Mouse (Mus musculus) effector memory CD4-positive, alpha-beta T cell, adult 5 months (primary cell): Measurements from ENCODE around the gene Gm49721. TPM values are rescaled to one million over a fixed set of nuclear protein-coding genes. Genes with fewer than 3 reads are reported as not detected.

ENCODE experiments used
- polyA plus RNA-seq: library from polyadenylated mRNA; unstranded; fragments of 100-300 nt; shearing (Covaris generic); gene quantifications from one replicate; pipeline ENCODE4 v1.2.1, GENCODE M21; 2017

The Gm49721 gene
- polyA plus RNA-seq: 0.39 TPM

DNA sequence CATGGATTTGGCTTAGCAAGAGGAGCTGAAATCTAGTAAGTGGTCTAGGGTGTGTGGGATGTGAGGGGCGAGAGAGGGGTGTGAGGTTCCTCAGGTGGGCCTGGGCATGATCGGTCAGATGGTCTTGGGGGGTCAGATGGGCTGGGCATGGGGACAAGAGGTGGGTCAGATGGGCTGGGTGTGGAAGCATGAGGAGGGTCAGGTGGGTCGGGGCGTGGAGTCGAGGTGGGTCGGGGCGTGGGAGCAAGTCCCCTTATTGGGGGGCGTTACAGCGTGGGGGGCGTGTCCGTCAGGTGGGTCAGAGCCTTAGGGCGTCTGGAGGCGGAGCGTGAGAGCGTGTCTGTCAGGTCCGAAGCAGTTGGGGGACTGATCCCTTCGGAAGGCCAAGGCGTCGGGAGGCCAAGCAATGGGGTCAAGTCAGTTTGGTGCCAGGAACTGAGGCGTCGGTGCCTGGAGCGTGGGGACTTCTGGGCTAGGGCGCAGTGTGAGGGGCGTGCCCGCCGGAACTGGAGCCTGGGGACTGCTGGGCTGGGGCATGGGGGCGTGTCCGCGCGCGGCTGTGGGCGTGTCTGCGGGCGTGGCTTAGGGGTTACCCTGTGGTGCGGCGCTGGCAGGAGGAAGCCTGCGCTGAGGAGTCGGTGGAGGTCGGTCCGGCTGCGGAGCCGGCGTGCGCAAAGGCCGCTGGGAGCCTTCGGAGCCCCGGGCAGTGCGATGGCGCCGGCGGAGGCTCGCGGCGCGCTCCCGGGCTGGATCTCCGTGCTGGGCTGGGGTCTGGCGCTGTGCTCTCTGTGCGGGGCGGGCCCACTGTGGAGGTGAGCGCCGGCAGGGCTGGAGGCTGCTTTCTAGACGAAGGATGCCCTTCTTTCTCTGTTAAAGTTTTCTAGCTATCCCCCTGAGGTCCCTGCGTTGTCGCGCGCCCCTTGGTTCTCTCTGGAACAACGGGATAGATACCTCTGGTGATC, at the start of gene Gm49721:
TSS of gene Gm49721 (plus strand) at position 618 of the 962 bp plus-strand sequence.

GRCm38 (mm10) chr17:6947984-6948768, 30.5 kb upstream of the Gm49721 start, which contains the start of gene Rsph3b:
Gene Rsph3b (minus strand): TSS chr17:6948682.

DNA sequence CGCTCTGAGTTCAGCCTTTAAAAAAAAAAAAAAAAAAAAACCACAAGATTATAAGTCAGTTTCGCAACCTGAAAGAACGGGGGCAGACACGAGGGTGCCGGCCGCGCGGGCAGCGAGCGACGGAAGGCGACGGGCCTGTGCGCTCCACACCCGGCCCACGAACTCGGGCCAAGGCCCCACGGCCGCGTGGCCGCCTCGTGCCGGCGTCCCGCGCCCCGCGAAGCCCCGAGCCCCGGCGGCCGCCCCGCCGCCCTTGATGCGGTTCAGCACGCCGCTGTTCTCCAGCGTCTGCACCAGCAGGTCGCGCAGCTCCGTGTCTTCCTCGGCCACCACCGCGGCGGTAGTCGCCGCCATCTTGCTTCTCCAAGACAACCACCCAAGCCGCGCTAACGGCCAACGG, 17.9 kb upstream of the Gm49721 start, which contains the start of gene Tagap1:
TSS of gene Tagap1 (minus strand) at position 381 of the 400 bp plus-strand sequence.

GRCm38 (mm10) chr17:6970334-6970733, 8.4 kb upstream of the Gm49721 start, which contains the start of gene Rnaset2b:
Gene Rnaset2b (plus strand): TSS chr17:6970634.

GRCm38 (mm10) chr17:7025257-7025656, 46.6 kb downstream of the Gm49721 start, which contains the start of gene Gm1604a:
Gene Gm1604a (plus strand): TSS chr17:7025568.

Other genes starting within 250 kb of the Gm49721 start
- 568 TPM for gene Ezr, start 196.1 kb upstream of the Gm49721 start, polyA plus RNA-seq
- gene Rsph3b, start 30.2 kb upstream of the Gm49721 start, polyA plus RNA-seq: 17.8 TPM
- 31.4 TPM for gene Tagap1, start 17.7 kb upstream of the Gm49721 start, polyA plus RNA-seq
- gene Rnaset2b, start 8.3 kb upstream of the Gm49721 start, polyA plus RNA-seq: 692 TPM
- gene Gm1604a, start 46.7 kb downstream of the Gm49721 start, polyA plus RNA-seq: not detected
- gene Rps6ka2, start 191.2 kb downstream of the Gm49721 start, polyA plus RNA-seq: 1.6 TPM